Mouse (Mus musculus): ENCODE measurements around the gene Rhbdf1. TPM values are rescaled to one million over a fixed set of nuclear protein-coding genes. Genes with fewer than 3 reads are reported as not detected.
A peak's percentile ranks its signal among the peaks of the same experiment; 100 is the strongest.

The Rhbdf1 gene
- polyA plus RNA-seq, 1 experiment from 2014 or later, result 51.5 TPM

GRCm38 (mm10) chr11:32198256-32198955, 23.7 kb downstream of the Rhbdf1 start:
- H3K4me1 ChIP-seq (ENCODE audit: control insufficient read depth, insufficient read depth, low read length), result peaks cover 4% of the 10 kb centered on the region; the same call in 1 of the 2 replicates
- H3K27me3 ChIP-seq (replicated peaks; ENCODE audit: control insufficient read depth, insufficient read depth, low read length), result no peaks in the 10 kb centered on the region
- no peak overlapping the region for H3K4me2 ChIP-seq (ENCODE audit: low read depth, low read length)
- no peaks in the 10 kb centered on the region for H3K36me3 ChIP-seq (ENCODE audit: control insufficient read depth, insufficient read depth, low read length)
- H3K27ac ChIP-seq (ENCODE audit: low read length), result no peak overlapping the region
- ATAC-seq, result no peak
- no peak overlapping the region for H3K9ac ChIP-seq (ENCODE audit: low read depth, low read length)
- H3K4me3 ChIP-seq (ENCODE audit: low read length), result no peak overlapping the region
- H3K9me3 ChIP-seq (ENCODE audit: control insufficient read depth, low read length), result no peaks in the 10 kb centered on the region
- 72% methylated on average over 14 of the region's 14 CpGs for WGBS

- Histone ChIP-seq H3K9ac (ENCODE audit: low read depth, low read length) (no peak overlapping the region), H3K27ac (ENCODE audit: low read length) (no peak overlapping the region), H3K4me1 (ENCODE audit: control insufficient read depth, insufficient read depth, low read length) (peaks cover 4% of the 10 kb centered on the region; the same call in 1 of the 2 replicates), H3K9me3 (ENCODE audit: control insufficient read depth, low read length) (no peaks in the 10 kb centered on the region), H3K27me3 (replicated peaks; ENCODE audit: control insufficient read depth, insufficient read depth, low read length) (no peaks in the 10 kb centered on the region), H3K36me3 (ENCODE audit: control insufficient read depth, insufficient read depth, low read length) (no peaks in the 10 kb centered on the region), H3K4me2 (ENCODE audit: low read depth, low read length) (no peak overlapping the region), H3K4me3 (ENCODE audit: low read length) (no peak overlapping the region)
- no peak for ATAC-seq
- WGBS, result 34% methylated on average over 3 of the region's 3 CpGs
Observed at GRCm38 (mm10) chr11:32197766-32198165, 24.3 kb downstream of the Rhbdf1 start.

- WGBS, result 54% methylated on average over 6 of the region's 6 CpGs
- Histone ChIP-seq H3K27me3 (replicated peaks; ENCODE audit: control insufficient read depth, insufficient read depth, low read length) (no peaks in the 10 kb centered on the region), H3K9ac (ENCODE audit: low read depth, low read length) (no peak overlapping the region), H3K4me3 (ENCODE audit: low read length) (no peak overlapping the region), H3K9me3 (ENCODE audit: control insufficient read depth, low read length) (no peaks in the 10 kb centered on the region), H3K27ac (ENCODE audit: low read length) (no peak overlapping the region), H3K4me2 (ENCODE audit: low read depth, low read length) (no peak overlapping the region), H3K4me1 (ENCODE audit: control insufficient read depth, insufficient read depth, low read length) (peaks cover 4% of the 10 kb centered on the region; the same call in 1 of the 2 replicates), H3K36me3 (ENCODE audit: control insufficient read depth, insufficient read depth, low read length) (no peaks in the 10 kb centered on the region)
- no peak for ATAC-seq
Observed at GRCm38 (mm10) chr11:32196727-32197126, 25.4 kb downstream of the Rhbdf1 start.

GRCm38 (mm10) chr11:32195867-32196540, 26.1 kb downstream of the Rhbdf1 start:
- Histone ChIP-seq H3K4me2 (ENCODE audit: low read depth, low read length) (no peak overlapping the region), H3K27ac (ENCODE audit: low read length) (no peak overlapping the region), H3K4me3 (ENCODE audit: low read length) (no peak overlapping the region), H3K4me1 (ENCODE audit: control insufficient read depth, insufficient read depth, low read length) (peaks cover 4% of the 10 kb centered on the region; the same call in 1 of the 2 replicates), H3K27me3 (replicated peaks; ENCODE audit: control insufficient read depth, insufficient read depth, low read length) (no peaks in the 10 kb centered on the region), H3K9me3 (ENCODE audit: control insufficient read depth, low read length) (no peaks in the 10 kb centered on the region), H3K9ac (ENCODE audit: low read depth, low read length) (no peak overlapping the region), H3K36me3 (ENCODE audit: control insufficient read depth, insufficient read depth, low read length) (no peaks in the 10 kb centered on the region)
- WGBS, result 31% methylated on average over 11 of the region's 11 CpGs
- ATAC-seq, result 0 out of 2 replicates have a peak, but pooled peaks have one; percentile 27

GRCm38 (mm10) chr11:32194626-32195025, 27.5 kb downstream of the Rhbdf1 start:
- Histone ChIP-seq H3K4me1 (ENCODE audit: control insufficient read depth, insufficient read depth, low read length) (peaks cover 4% of the 10 kb centered on the region; the same call in 1 of the 2 replicates), H3K4me3 (ENCODE audit: low read length) (no peak overlapping the region), H3K4me2 (ENCODE audit: low read depth, low read length) (no peak overlapping the region), H3K9ac (ENCODE audit: low read depth, low read length) (no peak overlapping the region), H3K27ac (ENCODE audit: low read length) (no peak overlapping the region), H3K27me3 (replicated peaks; ENCODE audit: control insufficient read depth, insufficient read depth, low read length) (no peaks in the 10 kb centered on the region), H3K9me3 (ENCODE audit: control insufficient read depth, low read length) (no peaks in the 10 kb centered on the region), H3K36me3 (ENCODE audit: control insufficient read depth, insufficient read depth, low read length) (no peaks in the 10 kb centered on the region)
- WGBS, result 79% methylated on average over 5 of the region's 5 CpGs
- no peak for ATAC-seq

GRCm38 (mm10) chr11:32194086-32194485, 28.0 kb downstream of the Rhbdf1 start:
- Histone ChIP-seq H3K4me1 (ENCODE audit: control insufficient read depth, insufficient read depth, low read length) (peaks cover under 1% of the 10 kb centered on the region; the same call in 1 of the 2 replicates), H3K36me3 (ENCODE audit: control insufficient read depth, insufficient read depth, low read length) (no peaks in the 10 kb centered on the region), H3K27me3 (replicated peaks; ENCODE audit: control insufficient read depth, insufficient read depth, low read length) (no peaks in the 10 kb centered on the region), H3K4me3 (ENCODE audit: low read length) (no peak overlapping the region), H3K27ac (ENCODE audit: low read length) (no peak overlapping the region), H3K9ac (ENCODE audit: low read depth, low read length) (no peak overlapping the region), H3K4me2 (ENCODE audit: low read depth, low read length) (no peak overlapping the region), H3K9me3 (ENCODE audit: control insufficient read depth, low read length) (no peaks in the 10 kb centered on the region)
- ATAC-seq, result no peak
- WGBS, result 77% methylated on average over 10 of the region's 10 CpGs

GRCm38 (mm10) chr11:32193156-32193555, 28.9 kb downstream of the Rhbdf1 start:
- no peaks in the 10 kb centered on the region for H3K9me3 ChIP-seq (ENCODE audit: control insufficient read depth, low read length)
- H3K4me1 ChIP-seq (ENCODE audit: control insufficient read depth, insufficient read depth, low read length), result no peaks in the 10 kb centered on the region
- H3K36me3 ChIP-seq (ENCODE audit: control insufficient read depth, insufficient read depth, low read length), result no peaks in the 10 kb centered on the region
- H3K4me2 ChIP-seq (ENCODE audit: low read depth, low read length), result no peak overlapping the region
- no peak for ATAC-seq
- no peaks in the 10 kb centered on the region for H3K27me3 ChIP-seq (replicated peaks; ENCODE audit: control insufficient read depth, insufficient read depth, low read length)
- H3K4me3 ChIP-seq (ENCODE audit: low read length), result no peak overlapping the region
- 83% methylated on average over 10 of the region's 10 CpGs for WGBS
- no peak overlapping the region for H3K27ac ChIP-seq (ENCODE audit: low read length)
- H3K9ac ChIP-seq (ENCODE audit: low read depth, low read length), result no peak overlapping the region

GRCm38 (mm10) chr11:32190603-32191110, 31.4 kb downstream of the Rhbdf1 start:
- no peak overlapping the region for H3K4me3 ChIP-seq (ENCODE audit: low read length)
- no peaks in the 10 kb centered on the region for H3K27me3 ChIP-seq (replicated peaks; ENCODE audit: control insufficient read depth, insufficient read depth, low read length)
- no peak for ATAC-seq
- H3K9ac ChIP-seq (ENCODE audit: low read depth, low read length), result no peak overlapping the region
- 75% methylated on average over 13 of the region's 13 CpGs for WGBS
- H3K36me3 ChIP-seq (ENCODE audit: control insufficient read depth, insufficient read depth, low read length), result no peaks in the 10 kb centered on the region
- H3K9me3 ChIP-seq (ENCODE audit: control insufficient read depth, low read length), result no peaks in the 10 kb centered on the region
- no peak overlapping the region for H3K4me2 ChIP-seq (ENCODE audit: low read depth, low read length)
- no peak overlapping the region for H3K27ac ChIP-seq (ENCODE audit: low read length)
- H3K4me1 ChIP-seq (ENCODE audit: control insufficient read depth, insufficient read depth, low read length), result no peaks in the 10 kb centered on the region

- H3K36me3 ChIP-seq (ENCODE audit: control insufficient read depth, insufficient read depth, low read length), result no peaks in the 10 kb centered on the region
- H3K27ac ChIP-seq (ENCODE audit: low read length), result no peak overlapping the region
- H3K4me2 ChIP-seq (ENCODE audit: low read depth, low read length), result no peak overlapping the region
- no peak overlapping the region for H3K9ac ChIP-seq (ENCODE audit: low read depth, low read length)
- H3K4me1 ChIP-seq (ENCODE audit: control insufficient read depth, insufficient read depth, low read length), result no peaks in the 10 kb centered on the region
- no peak overlapping the region for H3K4me3 ChIP-seq (ENCODE audit: low read length)
- H3K27me3 ChIP-seq (replicated peaks; ENCODE audit: control insufficient read depth, insufficient read depth, low read length), result no peaks in the 10 kb centered on the region
- no peaks in the 10 kb centered on the region for H3K9me3 ChIP-seq (ENCODE audit: control insufficient read depth, low read length)
- WGBS, result 85% methylated on average over 9 of the region's 9 CpGs
- ATAC-seq, result no peak
Observed at GRCm38 (mm10) chr11:32190119-32190518, 32.0 kb downstream of the Rhbdf1 start.
